Mouse (Mus musculus) spleen, adult 2 months (tissue): ENCODE measurements around the gene Gm49405.

Experiments used
- CTCF ChIP-seq: fragments of 200-500 bp; IDR thresholded peaks from 2 replicates; pipeline ENCODE4 v1.5.1; 2011; ENCODE audit warnings: mild to moderate bottlenecking, inconsistent platforms; ENCODE audit not compliant: insufficient read depth, insufficient read length, insufficient replicate concordance; ENCODE audit errors: extremely low read depth
- POLR2A ChIP-seq: fragments of 200-500 bp; IDR thresholded peaks from 2 replicates; pipeline ENCODE4 v1.6.1; 2011; ENCODE audit warnings: low read depth, low read length, inconsistent platforms

GRCm38 (mm10) chr19:4051016-4051415 lies 50.6 kb downstream of the Gm49405 start:
- TF ChIP-seq CTCF (no peak), POLR2A (no peak)
